Mouse (Mus musculus) G1E (cell line): ENCODE measurements around the gene Dmkn. TPM values are rescaled to one million over a fixed set of nuclear protein-coding genes. Genes with fewer than 3 reads are reported as not detected.
"Not testable (repeated sequence)": the region's sequence is repeated elsewhere in the genome, so short reads cannot be mapped to it uniquely, and the experiment has no call there.

Experiments
- ATAC-seq: 2 replicates; pipeline ENCODE4 v1.8.0; 2016; ENCODE audit warnings: mild to moderate bottlenecking; ENCODE audit not compliant: insufficient number of reproducible peaks, poor library complexity, low FRiP score, severe bottlenecking; ENCODE audit errors: extremely low read depth
- DNase-seq: peaks from one replicate; pipeline ENCODE4 v3.0.0; 2012; ENCODE audit warnings: low spot score
- H3K27me3 ChIP-seq: 2 replicates; pipeline ENCODE4 v1.6.1; 2012; ENCODE audit warnings: mild to moderate bottlenecking, low read length, inconsistent platforms; ENCODE audit not compliant: insufficient read depth
- H3K36me3 ChIP-seq: replicated peaks from 2 replicates; pipeline ENCODE3; 2012; ENCODE audit warnings: mild to moderate bottlenecking, inconsistent platforms
- H3K4me1 ChIP-seq: 2 replicates; pipeline ENCODE4 v1.6.1; 2012; ENCODE audit warnings: low read depth, low read length, inconsistent platforms, mixed read lengths; ENCODE audit not compliant: insufficient read depth
- H3K4me3 ChIP-seq: 2 replicates; pipeline ENCODE4 v1.5.1; 2012; ENCODE audit warnings: low read depth, mild to moderate bottlenecking, inconsistent platforms, low read length, moderate library complexity, mixed read lengths
- H3K9me3 ChIP-seq: replicated peaks from 2 replicates; pipeline ENCODE4 v1.6.1; 2012; ENCODE audit warnings: inconsistent platforms
- CTCF ChIP-seq: IDR thresholded peaks from 2 replicates; pipeline ENCODE4 v1.5.1; 2012; ENCODE audit warnings: low read depth, low read length, inconsistent platforms, mixed read lengths
- GATA1 ChIP-seq: IDR thresholded peaks from 2 replicates; pipeline ENCODE4 v1.6.1; 2012; ENCODE audit warnings: borderline replicate concordance, low read length, inconsistent platforms, mixed read lengths
- GATA2 ChIP-seq: IDR thresholded peaks from 2 replicates; pipeline ENCODE4 v1.6.1; 2012; ENCODE audit warnings: low read depth, low read length, inconsistent platforms, borderline replicate concordance
- POLR2AphosphoS5 ChIP-seq: IDR thresholded peaks from 2 replicates; pipeline ENCODE4 v1.6.1; 2012; ENCODE audit warnings: low read depth, low read length, inconsistent platforms; ENCODE audit not compliant: insufficient replicate concordance
- TAL1 ChIP-seq: conservative IDR thresholded peaks from 2 replicates; pipeline ENCODE4 v1.6.1; 2012; ENCODE audit warnings: low read depth, low read length, inconsistent platforms, mixed read lengths
- polyA plus RNA-seq: library from polyadenylated mRNA; stranded (reverse); fragments of >175 nt; gene quantifications from 2 replicates; pipeline ENCODE4 v1.2.3, GENCODE M21; 2012
- total RNA-seq, 2 experiments: library from RNA; stranded (forward) in 1 of 2; stranded (reverse) in 1 of 2; fragments of 200-1000 nt in 1 of 2; fragments of >200 nt in 1 of 2; fragmentation: Nextera tagmentation in 1 of 2; gene quantifications; 2 replicates each; pipeline ENCODE4 v1.2.3; 2014 to 2017

Gene Dmkn
- total and polyA plus RNA-seq, 3 experiments, result 0.44 TPM; not detected in 2

DNA sequence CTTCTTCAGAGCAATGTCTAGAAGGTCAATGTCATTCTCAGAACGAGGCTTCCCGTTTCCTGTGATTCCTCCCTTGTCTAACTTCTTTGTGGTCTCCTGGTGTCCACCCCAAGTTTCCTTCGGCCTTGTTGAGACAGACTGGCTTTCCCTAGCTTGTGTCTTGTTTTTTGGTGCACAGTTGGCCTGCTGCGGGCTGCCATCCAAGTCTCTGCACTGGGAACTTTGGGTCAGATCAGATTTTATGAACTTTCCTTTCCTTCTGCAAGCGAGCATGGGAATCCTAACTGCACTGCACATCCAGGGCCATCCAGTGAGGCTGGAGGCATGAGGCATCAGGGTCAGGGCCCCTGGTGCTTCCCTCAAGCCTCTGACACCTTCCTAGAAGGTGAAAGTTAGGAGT lies 58.0 kb downstream of the Dmkn start:
- no peak for ATAC-seq
- DNase-seq, result no peak
- Histone ChIP-seq H3K36me3 (no peaks in the 10 kb centered on the region), H3K4me1 (no peaks in the 10 kb centered on the region), H3K9me3 (no peaks in the 10 kb centered on the region), H3K4me3 (no peak overlapping the region), H3K27me3 (peaks cover 17% of the 10 kb centered on the region; the same call in 1 of the 2 replicates)
- no peak for TF ChIP-seq GATA1
- TF ChIP-seq TAL1, result no peak

DNA sequence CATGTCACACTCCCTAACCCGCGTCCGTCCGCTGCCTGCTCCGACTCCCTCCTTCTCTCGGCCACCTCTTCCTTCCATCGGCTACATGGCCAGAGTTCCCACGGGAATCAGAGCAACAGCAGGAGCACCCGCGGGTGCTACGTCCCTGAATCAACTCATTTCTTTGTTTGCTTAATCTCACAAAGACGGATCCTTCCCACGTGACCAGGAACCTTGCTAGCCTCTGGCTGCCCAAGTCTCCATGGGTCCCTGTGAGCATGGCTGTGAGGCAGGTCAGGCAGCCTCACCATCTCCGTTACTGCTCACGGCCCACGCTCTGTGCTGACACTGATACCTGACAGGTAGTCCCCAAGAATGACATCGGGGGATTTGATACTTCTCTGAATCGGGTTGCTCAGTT lies 60.1 kb downstream of the Dmkn start, which contains the start of gene Ffar2:
Ffar2 (minus strand) TSS at position 101 of the 400 bp plus-strand sequence.
- TF ChIP-seq GATA2 (no peak), CTCF (no peak), GATA1 (no peak), POLR2AphosphoS5 (no peak), TAL1 (no peak)
- H3K4me1 ChIP-seq, result no peaks in the 10 kb centered on the region
- H3K4me3 ChIP-seq, result no peak within 1 kb of the TSS
- ATAC-seq, result no peak
- H3K27me3 ChIP-seq, result peaks cover 17% of the 10 kb centered on the region; the same call in 1 of the 2 replicates
- no peaks in the 10 kb centered on the region for H3K9me3 ChIP-seq
- DNase-seq, result no peak
- H3K36me3 ChIP-seq, result no peaks in the 10 kb centered on the region

DNA sequence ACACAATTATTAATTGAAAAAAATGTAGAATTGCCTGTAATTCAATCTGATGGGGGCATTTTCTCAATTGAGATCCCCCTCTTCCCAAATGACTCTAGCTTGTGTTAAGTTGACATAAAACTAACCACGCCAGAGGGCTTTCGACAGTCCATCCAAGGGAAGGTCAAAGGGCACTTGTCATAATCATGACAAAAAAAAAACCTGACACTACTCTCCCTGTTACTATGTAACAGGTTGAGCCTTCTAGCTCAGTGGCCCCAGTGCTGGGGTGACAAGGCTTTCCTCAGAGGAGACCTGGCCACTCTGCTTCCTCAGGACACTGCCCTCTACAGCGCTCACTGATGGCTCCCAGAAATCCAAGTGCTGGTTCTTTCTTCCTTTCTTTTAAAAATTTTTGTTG lies 60.8 kb downstream of the Dmkn start:
- H3K9me3 ChIP-seq, result no peaks in the 10 kb centered on the region
- H3K27me3 ChIP-seq, result peaks cover 15% of the 10 kb centered on the region; the same call in 1 of the 2 replicates
- no peak for ATAC-seq
- no peaks in the 10 kb centered on the region for H3K36me3 ChIP-seq
- H3K4me1 ChIP-seq, result peaks cover 1% of the 10 kb centered on the region; the same call in 1 of the 2 replicates
- no peak for DNase-seq
- H3K4me3 ChIP-seq, result no peak overlapping the region
- TF ChIP-seq TAL1 (no peak), GATA1 (no peak), POLR2AphosphoS5 (no peak), CTCF (no peak), GATA2 (no peak)

DNA sequence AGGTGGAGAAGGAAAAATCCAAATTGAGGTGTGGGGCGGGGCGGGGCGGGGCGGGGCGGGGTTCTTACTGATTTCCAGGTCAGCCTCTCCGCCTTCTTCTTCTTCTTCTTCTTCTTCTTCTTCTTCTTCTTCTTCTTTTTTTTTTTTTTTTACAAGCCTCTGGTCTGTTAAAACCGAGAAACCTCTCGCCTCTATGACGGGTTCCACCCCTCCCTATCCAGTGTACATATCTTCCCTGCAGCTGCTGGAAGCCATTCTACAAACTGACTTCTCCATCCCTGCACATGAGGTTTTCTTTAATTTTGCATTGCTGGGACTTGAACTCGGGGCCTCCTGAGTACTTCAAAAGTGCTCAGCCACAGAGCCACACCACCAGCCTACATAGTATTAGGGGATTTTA lies 63.1 kb downstream of the Dmkn start:
- H3K9me3 ChIP-seq, result no peaks in the 10 kb centered on the region
- H3K27me3 ChIP-seq, result peaks cover 5% of the 10 kb centered on the region; the same call in 1 of the 2 replicates
- DNase-seq (no peak), ATAC-seq (no peak)
- H3K36me3 ChIP-seq, result no peaks in the 10 kb centered on the region
- TF ChIP-seq TAL1, result no peak
- no peak for TF ChIP-seq POLR2AphosphoS5
- TF ChIP-seq CTCF, result no peak
- TF ChIP-seq GATA2, result no peak
- TF ChIP-seq GATA1, result no peak
- no peak overlapping the region for H3K4me3 ChIP-seq
- peaks cover 5% of the 10 kb centered on the region for H3K4me1 ChIP-seq

DNA sequence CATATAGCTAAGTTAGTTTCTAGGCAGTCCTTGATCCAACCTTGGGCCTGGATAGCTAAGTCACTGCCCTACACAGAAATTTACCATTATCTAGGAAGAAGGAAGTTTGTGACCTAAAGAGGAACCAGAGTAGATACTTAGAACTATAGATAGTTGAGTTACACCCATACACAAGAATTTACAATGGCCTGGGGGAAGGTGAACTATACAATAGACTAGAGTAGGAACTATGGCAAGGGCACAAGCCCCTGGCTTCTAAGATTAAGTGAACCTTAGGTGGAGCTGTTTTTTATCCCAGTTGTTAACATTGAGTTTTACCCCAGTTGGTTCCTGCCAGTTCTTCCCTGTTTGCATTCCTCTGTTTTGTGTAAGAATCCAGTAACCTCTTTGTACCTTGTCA lies 65.3 kb downstream of the Dmkn start:
- not testable (repeated sequence) for H3K4me3 ChIP-seq, ATAC-seq, DNase-seq, H3K9me3 ChIP-seq, H3K36me3 ChIP-seq, H3K27me3 ChIP-seq, H3K4me1 ChIP-seq

DNA sequence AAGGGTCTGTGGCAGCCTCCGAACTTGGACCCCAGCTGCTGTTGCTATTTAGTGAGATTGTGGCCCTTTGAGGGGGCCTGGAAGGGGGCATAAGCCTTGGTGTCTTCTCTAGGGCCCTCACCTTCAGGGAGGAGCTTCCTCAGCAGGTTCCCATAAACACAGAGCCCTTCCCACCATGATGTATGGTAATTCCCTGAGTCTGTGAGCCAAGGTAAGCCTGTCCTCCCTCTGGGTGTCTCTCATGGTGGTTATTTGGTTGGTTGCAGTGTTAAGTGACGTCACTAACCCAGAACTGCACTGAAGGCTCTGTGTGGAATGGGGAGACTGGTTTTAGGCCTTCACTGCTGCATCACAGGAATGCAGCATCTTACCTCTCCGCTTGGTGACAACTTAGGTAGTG lies 65.9 kb downstream of the Dmkn start:
- no peak overlapping the region for H3K4me3 ChIP-seq
- H3K27me3 ChIP-seq, result no peaks in the 10 kb centered on the region
- DNase-seq, result no peak
- TF ChIP-seq CTCF (no peak), GATA1 (no peak), POLR2AphosphoS5 (no peak), TAL1 (no peak), GATA2 (no peak)
- ATAC-seq, result no peak
- H3K4me1 ChIP-seq, result peaks cover 5% of the 10 kb centered on the region
- no peaks in the 10 kb centered on the region for H3K9me3 ChIP-seq
- H3K36me3 ChIP-seq, result no peaks in the 10 kb centered on the region

Other genes starting within 250 kb of the Dmkn start
Only the 20 nearest of the 32 such genes appear.
- gene Kmt2b, start 175.0 kb upstream of the Dmkn start, total RNA-seq (2014; fragmentation: Nextera tagmentation), result 133 and 142 TPM in 2 replicates
- 9.2 and 11.3 TPM in 2 replicates for gene Kmt2b, start 175.0 kb upstream of the Dmkn start, total RNA-seq (2017)
- gene Kmt2b, start 175.0 kb upstream of the Dmkn start, polyA plus RNA-seq, result 97.4 and 99.2 TPM in 2 replicates
- gene Zbtb32, start 164.8 kb upstream of the Dmkn start, total RNA-seq (2014; fragmentation: Nextera tagmentation), result not detected in 2 replicates
- 0.05 and 0.58 TPM in 2 replicates for gene Zbtb32, start 164.8 kb upstream of the Dmkn start, total RNA-seq (2017)
- gene Zbtb32, start 164.8 kb upstream of the Dmkn start, polyA plus RNA-seq, result 0.23 and 0.30 TPM in 2 replicates
- 1.6 and 15.0 TPM in 2 replicates for gene Upk1a, start 150.9 kb upstream of the Dmkn start, total RNA-seq (2014; fragmentation: Nextera tagmentation)
- gene Upk1a, start 150.9 kb upstream of the Dmkn start, total RNA-seq (2017), result 0.29 and 0.82 TPM in 2 replicates
- 0.98 and 1.4 TPM in 2 replicates for gene Upk1a, start 150.9 kb upstream of the Dmkn start, polyA plus RNA-seq
- gene Cox6b1, start 137.6 kb upstream of the Dmkn start, total RNA-seq (2014; fragmentation: Nextera tagmentation), result 200 and 256 TPM in 2 replicates
- gene Cox6b1, start 137.6 kb upstream of the Dmkn start, total RNA-seq (2017), result 820 and 835 TPM in 2 replicates
- gene Cox6b1, start 137.6 kb upstream of the Dmkn start, polyA plus RNA-seq, result 51.7 and 147 TPM in 2 replicates
- not detected in 2 replicates for gene Etv2, start 127.9 kb upstream of the Dmkn start, total RNA-seq (2014; fragmentation: Nextera tagmentation)
- gene Etv2, start 127.9 kb upstream of the Dmkn start, total RNA-seq (2017), result not detected in 2 replicates
- not detected in 2 replicates for gene Etv2, start 127.9 kb upstream of the Dmkn start, polyA plus RNA-seq
- 46.4 and 47.9 TPM in 2 replicates for gene Rbm42, start 113.4 kb upstream of the Dmkn start, total RNA-seq (2014; fragmentation: Nextera tagmentation)
- 42.9 and 51.9 TPM in 2 replicates for gene Rbm42, start 113.4 kb upstream of the Dmkn start, total RNA-seq (2017)
- gene Rbm42, start 113.4 kb upstream of the Dmkn start, polyA plus RNA-seq, result 235 and 293 TPM in 2 replicates
- 46.7 and 58.4 TPM in 2 replicates for gene Haus5, start 98.8 kb upstream of the Dmkn start, total RNA-seq (2014; fragmentation: Nextera tagmentation)
- gene Haus5, start 98.8 kb upstream of the Dmkn start, total RNA-seq (2017), result 24.2 and 25.5 TPM in 2 replicates
- 32.2 and 40.4 TPM in 2 replicates for gene Haus5, start 98.8 kb upstream of the Dmkn start, polyA plus RNA-seq
- gene Pmis2, start 92.2 kb upstream of the Dmkn start, total RNA-seq (2014; fragmentation: Nextera tagmentation), result not detected in 2 replicates
- not detected in 2 replicates for gene Pmis2, start 92.2 kb upstream of the Dmkn start, total RNA-seq (2017)
- not detected in 2 replicates for gene Pmis2, start 92.2 kb upstream of the Dmkn start, polyA plus RNA-seq
- gene 2200002J24Rik, start 64.8 kb upstream of the Dmkn start, total RNA-seq (2014; fragmentation: Nextera tagmentation), result not detected in 2 replicates
- not detected in 2 replicates for gene 2200002J24Rik, start 64.8 kb upstream of the Dmkn start, total RNA-seq (2017)
- gene 2200002J24Rik, start 64.8 kb upstream of the Dmkn start, polyA plus RNA-seq, result not detected in 2 replicates
- gene Atp4a, start 51.5 kb upstream of the Dmkn start, total RNA-seq (2014; fragmentation: Nextera tagmentation), result not detected in 2 replicates
- gene Atp4a, start 51.5 kb upstream of the Dmkn start, total RNA-seq (2017), result 0.05 and 0.06 TPM in 2 replicates
- not detected in 2 replicates for gene Atp4a, start 51.5 kb upstream of the Dmkn start, polyA plus RNA-seq
- 57.5 and 67.7 TPM in 2 replicates for gene Tmem147, start 34.2 kb upstream of the Dmkn start, total RNA-seq (2014; fragmentation: Nextera tagmentation)
- 47.5 and 54.9 TPM in 2 replicates for gene Tmem147, start 34.2 kb upstream of the Dmkn start, total RNA-seq (2017)
- 40.1 and 44.9 TPM in 2 replicates for gene Tmem147, start 34.2 kb upstream of the Dmkn start, polyA plus RNA-seq
- gene Gapdhs, start 20.1 kb upstream of the Dmkn start, total RNA-seq (2014; fragmentation: Nextera tagmentation), result not detected in 2 replicates
- not detected in 2 replicates for gene Gapdhs, start 20.1 kb upstream of the Dmkn start, total RNA-seq (2017)
- not detected in 2 replicates for gene Gapdhs, start 20.1 kb upstream of the Dmkn start, polyA plus RNA-seq
- 5.4 and 5.7 TPM in 2 replicates for gene Sbsn, start 12.3 kb upstream of the Dmkn start, total RNA-seq (2014; fragmentation: Nextera tagmentation)
- gene Sbsn, start 12.3 kb upstream of the Dmkn start, total RNA-seq (2017), result 0.52 and 5.1 TPM in 2 replicates
- gene Sbsn, start 12.3 kb upstream of the Dmkn start, polyA plus RNA-seq, result 0.96 and 1.5 TPM in 2 replicates
- not detected in 2 replicates for gene Krtdap, start 24.1 kb downstream of the Dmkn start, total RNA-seq (2014; fragmentation: Nextera tagmentation)
- gene Krtdap, start 24.1 kb downstream of the Dmkn start, total RNA-seq (2017), result not detected in 2 replicates
- gene Krtdap, start 24.1 kb downstream of the Dmkn start, polyA plus RNA-seq, result not detected in 2 replicates
- gene Ffar2, start 60.0 kb downstream of the Dmkn start, total RNA-seq (2014; fragmentation: Nextera tagmentation), result not detected in 2 replicates
- gene Ffar2, start 60.0 kb downstream of the Dmkn start, total RNA-seq (2017), result 0.23 and 0.33 TPM in 2 replicates
- gene Ffar2, start 60.0 kb downstream of the Dmkn start, polyA plus RNA-seq, result 0.31 and 0.34 TPM in 2 replicates
- gene Ffar3, start 92.4 kb downstream of the Dmkn start, total RNA-seq (2014; fragmentation: Nextera tagmentation), result not detected in 2 replicates
- 0.12 TPM in 1 of 2 replicates, not detected in the other for gene Ffar3, start 92.4 kb downstream of the Dmkn start, total RNA-seq (2017)
- gene Ffar3, start 92.4 kb downstream of the Dmkn start, polyA plus RNA-seq, result not detected in 2 replicates
- gene Ffar1, start 97.8 kb downstream of the Dmkn start, total RNA-seq (2014; fragmentation: Nextera tagmentation), result not detected in 2 replicates
- 0.06 and 0.11 TPM in 2 replicates for gene Ffar1, start 97.8 kb downstream of the Dmkn start, total RNA-seq (2017)
- gene Ffar1, start 97.8 kb downstream of the Dmkn start, polyA plus RNA-seq, result not detected in 2 replicates
- not detected in 2 replicates for gene Cd22, start 116.6 kb downstream of the Dmkn start, total RNA-seq (2014; fragmentation: Nextera tagmentation)
- 0.22 TPM in 1 of 2 replicates, not detected in the other for gene Cd22, start 116.6 kb downstream of the Dmkn start, total RNA-seq (2017)
- gene Cd22, start 116.6 kb downstream of the Dmkn start, polyA plus RNA-seq, result not detected in 2 replicates
- not detected in 2 replicates for gene Mag, start 151.1 kb downstream of the Dmkn start, total RNA-seq (2014; fragmentation: Nextera tagmentation)
- not detected in 2 replicates for gene Mag, start 151.1 kb downstream of the Dmkn start, total RNA-seq (2017)
- not detected in 2 replicates for gene Mag, start 151.1 kb downstream of the Dmkn start, polyA plus RNA-seq
- gene Hamp2, start 160.9 kb downstream of the Dmkn start, total RNA-seq (2014; fragmentation: Nextera tagmentation), result not detected in 2 replicates
- not detected in 2 replicates for gene Hamp2, start 160.9 kb downstream of the Dmkn start, total RNA-seq (2017)
- gene Hamp2, start 160.9 kb downstream of the Dmkn start, polyA plus RNA-seq, result not detected in 2 replicates